Mouse (Mus musculus): ENCODE data around the gene Frmd4b. TPM values are rescaled to one million over a fixed set of nuclear protein-coding genes. Genes with fewer than 3 reads are reported as not detected.

Gene Frmd4b
- total RNA-seq, 2 experiments from 2014 or later: 34.4 to 41.6 TPM

DNA sequence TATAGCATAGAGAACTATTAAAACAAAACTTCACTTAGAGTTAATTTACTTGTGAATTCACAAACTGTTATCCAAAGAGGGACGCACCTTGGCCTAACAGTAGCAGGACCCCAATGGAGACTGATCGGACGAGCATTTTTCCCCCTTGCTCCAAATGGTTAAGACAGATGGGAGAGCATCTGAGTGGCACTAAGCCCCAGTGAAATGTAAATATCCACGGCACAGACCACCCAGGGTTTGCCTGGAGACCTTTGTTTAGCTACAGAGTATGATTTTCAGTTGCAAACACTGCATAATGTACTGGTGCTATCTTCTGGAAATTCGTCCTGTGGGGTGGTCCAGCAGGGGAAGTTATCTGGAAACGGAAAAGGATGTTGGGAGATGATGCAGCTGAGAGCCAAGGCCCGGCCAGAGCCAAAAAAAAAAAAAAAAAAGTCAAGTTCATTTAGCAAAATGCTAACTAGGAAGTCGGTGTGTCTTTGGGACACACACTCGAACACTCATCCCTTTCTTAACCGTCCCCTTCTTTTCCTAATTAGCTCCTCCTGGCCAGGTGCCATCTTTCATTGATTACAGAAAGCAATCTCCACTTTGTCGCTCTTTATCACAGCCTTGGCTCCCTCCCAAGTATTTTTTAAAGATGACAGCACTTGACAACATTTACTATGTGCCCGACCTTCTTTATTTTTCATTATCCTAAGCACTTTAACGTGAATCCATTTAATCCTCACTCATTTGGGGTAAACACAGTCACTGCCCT is 95.9 kb downstream of the Frmd4b start:
- no peak for DNase-seq (ENCODE audit: low spot score in 2 of 2)

DNA sequence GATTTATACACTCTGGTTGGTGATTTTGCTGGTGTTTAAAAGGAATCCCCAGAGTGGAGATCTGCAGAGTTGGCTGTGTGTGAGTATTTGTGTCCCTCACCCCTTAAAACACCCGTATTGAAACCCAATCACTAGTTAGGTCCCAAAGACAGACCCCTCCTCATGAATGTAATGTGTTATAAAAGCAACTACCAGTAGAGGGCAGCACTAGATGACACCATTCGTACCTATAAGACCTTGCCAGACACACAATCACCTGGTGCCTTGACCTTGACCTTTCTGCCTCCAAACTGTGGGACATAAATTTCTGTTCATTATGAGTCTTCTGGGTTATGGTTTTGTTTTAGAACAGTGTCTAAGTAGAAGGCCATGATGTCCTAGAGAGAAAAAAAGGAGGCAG is 96.8 kb downstream of the Frmd4b start:
- no peak for DNase-seq (ENCODE audit: low spot score in 2 of 2)

DNA sequence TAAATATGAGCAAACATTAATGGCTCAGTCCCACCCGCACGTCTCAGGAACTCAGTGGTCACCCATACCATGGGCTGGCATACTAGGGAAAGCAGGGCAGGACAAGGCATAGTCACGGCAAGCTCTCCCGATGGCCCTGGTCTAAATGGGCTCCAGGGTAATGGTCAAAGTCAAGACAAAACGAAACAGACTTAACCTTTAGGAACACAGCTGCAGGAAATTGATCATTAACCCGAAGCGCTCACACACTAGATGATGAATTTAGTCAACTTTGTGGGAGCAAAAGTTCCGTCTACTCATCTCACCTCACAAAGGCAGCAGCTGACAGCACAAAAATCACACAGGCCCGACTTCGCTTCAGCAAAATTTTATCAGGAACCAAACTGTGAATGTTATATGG is 97.8 kb downstream of the Frmd4b start:
- no peak for DNase-seq (ENCODE audit: low spot score in 2 of 2)

DNA sequence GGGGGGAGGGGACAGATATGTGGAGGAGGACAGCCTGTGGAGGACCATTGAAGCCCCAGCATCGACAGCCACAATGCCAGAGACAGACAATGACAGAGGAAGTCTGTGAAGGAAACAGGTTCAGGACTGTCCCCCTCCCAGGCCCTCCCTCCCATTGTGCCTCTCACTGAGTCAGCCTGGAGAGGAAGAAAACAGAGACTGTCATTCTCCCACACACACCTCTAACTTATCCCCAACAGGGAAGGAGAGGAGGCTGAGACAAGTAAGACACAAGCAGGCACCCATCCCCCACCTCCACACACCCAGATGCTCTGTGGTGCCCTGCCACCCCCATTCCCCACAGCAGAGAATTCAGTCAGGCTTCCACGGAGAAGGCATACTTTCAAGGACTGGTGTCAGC is 98.9 kb downstream of the Frmd4b start:
- DNase-seq (ENCODE audit: low spot score in 2 of 2): no peak

DNA sequence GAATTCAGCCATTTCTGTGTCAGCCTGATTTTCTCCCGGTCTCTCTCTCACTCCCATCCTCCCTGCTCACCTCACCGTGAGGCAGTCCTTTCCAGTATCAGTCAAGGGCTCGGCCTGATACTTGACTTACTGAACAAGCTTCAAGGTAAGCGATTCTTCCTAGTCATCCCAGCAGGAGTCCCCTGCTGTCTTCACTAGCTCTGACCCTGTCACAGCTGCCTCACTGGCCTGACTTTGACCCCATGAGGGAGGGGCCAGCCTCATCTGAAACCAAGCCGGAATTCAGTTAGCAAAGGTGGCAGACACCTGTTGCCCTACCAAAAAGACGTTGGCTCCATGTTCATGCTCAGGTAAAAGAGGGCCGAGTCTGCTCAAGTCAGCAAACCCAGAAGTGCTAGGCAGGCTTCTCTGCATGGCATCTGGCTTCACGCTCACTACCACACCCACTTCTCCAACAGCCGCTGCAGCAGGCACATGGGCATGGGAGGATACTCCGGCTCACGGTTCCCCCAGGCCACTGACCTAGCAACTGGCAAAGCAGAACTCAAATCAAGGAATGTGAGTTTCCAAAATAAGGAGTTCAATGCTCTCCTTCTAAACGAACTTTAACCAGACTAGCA is 99.6 kb downstream of the Frmd4b start:
- DNase-seq (ENCODE audit: low spot score in 2 of 2): no peak

DNA sequence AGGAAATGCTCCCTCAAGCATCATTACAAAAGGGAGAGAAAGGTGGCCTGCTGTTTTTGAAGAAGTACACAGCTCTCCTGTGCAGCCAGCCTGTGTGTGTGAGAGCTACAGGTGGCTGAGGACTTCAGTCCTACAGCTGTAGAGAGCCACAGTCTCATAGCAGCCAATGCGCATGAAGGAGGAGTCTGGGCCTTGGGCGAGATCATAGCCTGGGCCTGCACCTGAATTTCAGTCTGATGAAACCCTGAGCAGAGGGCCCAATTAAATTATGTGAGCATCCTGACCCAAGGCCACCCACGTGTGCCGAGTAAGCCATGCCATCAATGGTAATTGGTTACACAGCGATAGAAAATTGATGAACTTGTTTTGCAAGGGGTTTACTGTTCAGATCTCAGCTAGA is 100.4 kb downstream of the Frmd4b start:
- no peak for DNase-seq (ENCODE audit: low spot score in 2 of 2)

DNA sequence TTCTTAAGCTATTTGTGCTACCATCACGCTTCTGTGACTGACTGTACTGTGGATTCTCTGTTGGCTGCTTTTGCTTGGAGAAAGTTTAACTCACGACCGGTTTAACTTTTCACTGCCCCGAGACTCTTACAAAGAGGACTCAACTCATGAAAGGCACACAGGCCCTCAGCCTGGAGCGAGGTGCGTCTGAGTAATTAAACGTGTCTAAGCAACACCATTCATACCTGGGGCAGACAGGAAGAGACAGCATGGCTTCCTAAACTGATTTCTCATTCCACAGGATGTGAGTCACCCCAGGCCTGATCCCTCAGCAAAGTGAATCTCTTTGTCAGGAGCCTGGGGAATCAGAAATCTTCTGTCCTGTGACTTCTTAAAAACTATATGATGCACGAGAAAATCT is 106.6 kb downstream of the Frmd4b start:
- DNase-seq (ENCODE audit: low spot score in 2 of 2): no peak

DNA sequence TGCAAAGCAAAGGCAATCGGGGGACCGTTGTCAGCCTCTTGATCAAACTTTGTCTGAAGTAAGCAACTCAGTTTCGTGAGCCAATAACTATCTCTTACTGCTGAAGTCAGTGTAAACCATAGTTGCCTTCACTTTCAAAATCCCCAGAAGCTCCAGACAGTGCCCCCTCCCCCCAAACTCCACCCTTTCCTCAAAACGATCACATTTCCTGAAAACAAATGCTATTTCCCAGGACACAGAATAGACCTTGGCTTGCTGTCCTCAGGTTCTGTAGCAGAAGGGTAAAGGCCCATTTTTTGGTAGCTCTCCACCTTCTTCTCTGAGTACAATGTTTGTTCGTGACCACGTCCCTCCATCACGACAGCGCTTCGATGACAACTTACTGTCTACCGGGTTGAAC is 107.9 kb downstream of the Frmd4b start:
- no peak for DNase-seq (ENCODE audit: low spot score in 2 of 2)

DNA sequence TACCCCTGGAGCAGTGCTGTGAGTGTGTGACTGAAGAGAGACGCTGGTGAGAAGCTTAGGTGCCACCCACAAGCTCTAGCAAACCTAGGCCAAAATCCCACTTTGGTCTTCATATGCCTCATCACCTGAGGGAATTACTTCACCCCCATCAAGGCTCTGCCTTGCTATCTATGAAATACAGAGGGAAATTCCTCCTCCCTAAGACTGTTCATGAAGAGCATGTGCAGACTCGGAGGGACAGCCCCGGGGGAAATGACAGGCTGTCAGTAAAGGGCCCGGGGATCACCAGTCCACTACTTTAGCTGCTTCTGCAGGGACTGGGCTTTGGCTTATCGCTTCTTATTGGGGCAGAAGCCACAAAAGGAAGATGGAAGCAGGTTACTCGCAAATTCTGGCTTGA is 108.9 kb downstream of the Frmd4b start:
- DNase-seq (ENCODE audit: low spot score in 2 of 2): no peak

DNA sequence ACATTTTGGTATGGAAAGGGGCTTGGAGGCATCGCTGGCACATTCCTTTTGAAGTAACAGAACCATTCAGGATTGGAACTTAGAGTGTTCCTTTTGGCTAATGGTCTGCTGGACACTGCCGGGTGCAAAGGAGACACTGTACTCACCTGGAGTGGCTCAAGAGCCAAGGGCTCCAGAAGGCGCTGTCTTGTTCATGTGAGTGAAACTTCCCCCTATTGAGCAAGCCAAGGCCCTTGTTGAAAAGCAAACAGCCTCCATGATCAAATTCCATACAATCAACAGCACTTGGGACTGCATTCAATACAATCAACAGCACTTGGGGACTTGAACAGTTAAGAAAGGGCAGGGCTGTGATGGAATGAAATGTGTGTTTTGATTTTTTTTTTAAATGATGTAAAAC is 109.4 kb downstream of the Frmd4b start:
- DNase-seq (ENCODE audit: low spot score in 2 of 2): no peak

DNA sequence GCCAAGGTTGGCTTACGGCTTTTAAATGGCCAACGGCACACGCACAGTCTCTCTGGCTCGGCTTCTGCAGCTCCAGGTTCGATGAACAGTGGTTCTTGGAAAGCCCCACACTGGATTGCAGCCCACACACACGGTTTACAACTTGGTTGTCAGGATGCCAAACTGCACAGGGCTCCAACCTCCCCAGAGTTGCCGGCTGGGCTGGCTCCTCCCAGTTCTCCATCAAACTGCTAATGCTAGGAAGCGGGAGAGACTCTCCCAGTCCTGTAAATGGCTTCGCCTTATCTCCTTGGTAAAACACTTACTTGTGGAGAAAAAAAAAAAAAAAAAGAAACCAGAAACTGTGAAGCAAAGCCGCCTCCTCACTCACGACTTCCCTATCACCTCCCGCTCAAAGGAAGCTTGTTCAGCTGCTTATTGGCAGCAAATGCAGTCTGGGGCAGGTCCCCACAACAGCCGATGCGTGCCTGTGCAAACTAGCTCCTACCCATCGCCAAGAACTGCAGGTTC is 111.1 kb downstream of the Frmd4b start:
- no peak for DNase-seq (ENCODE audit: low spot score in 2 of 2)

DNA sequence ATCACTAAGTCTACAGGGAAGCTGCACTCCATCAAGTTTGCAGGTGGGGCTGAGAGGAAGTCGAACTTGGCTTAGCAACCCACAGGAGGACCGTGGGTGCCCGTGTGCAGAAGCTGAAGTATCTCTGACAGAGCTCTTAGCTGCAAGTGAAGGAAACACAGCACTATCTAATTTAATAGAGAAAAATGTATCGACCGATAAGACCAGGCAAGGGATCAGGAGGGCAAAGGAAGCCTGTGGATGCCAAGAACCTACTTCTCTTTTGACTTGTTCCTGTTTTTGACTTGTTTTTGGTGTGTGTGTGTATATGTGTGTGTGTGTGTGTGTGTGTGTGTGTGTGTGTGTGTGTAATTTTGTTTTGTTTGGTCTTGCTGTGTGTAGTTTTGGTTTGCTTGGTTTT is 112.7 kb downstream of the Frmd4b start:
- DNase-seq (ENCODE audit: low spot score in 2 of 2): no peak

DNA sequence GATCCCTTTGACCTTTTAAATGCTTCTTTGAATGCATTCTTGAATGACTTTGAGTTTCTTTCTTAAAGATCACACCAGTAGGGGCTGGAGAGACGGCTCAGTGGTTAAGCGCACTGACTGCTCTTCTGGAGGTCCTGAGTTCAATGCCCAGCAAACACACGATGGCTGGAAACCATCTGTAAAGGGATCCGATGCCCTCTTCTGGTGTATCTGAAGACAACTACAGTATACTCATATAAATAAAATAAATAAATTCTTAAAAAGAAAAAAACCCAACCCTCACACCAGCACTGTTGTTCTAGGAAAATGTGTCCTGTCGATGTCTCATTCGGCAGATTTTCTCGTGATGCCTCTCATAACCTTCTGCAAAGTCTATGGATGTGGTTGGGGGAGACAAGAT is 116.3 kb downstream of the Frmd4b start:
- DNase-seq (ENCODE audit: low spot score in 2 of 2): no peak

DNA sequence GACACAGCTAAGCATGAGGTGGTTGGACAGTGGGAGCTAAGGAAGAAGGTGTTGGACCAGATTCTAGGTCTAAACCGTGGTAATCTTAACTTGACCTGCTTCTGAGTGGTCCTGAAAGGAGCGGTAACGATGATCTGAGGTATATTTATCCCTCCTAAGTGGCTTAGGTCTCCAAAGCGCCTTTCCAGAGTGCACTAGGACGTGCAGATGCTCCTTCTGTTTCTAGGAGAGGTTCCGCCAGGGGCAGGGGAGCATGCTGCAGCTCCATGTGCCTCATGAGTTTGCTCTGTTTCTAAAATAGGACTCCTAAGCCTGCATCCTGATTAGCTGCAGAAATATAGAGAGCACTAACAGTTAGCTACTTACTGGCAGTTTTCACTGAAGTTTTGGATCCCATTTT is 117.1 kb downstream of the Frmd4b start:
- no peak for DNase-seq (ENCODE audit: low spot score in 2 of 2)

DNA sequence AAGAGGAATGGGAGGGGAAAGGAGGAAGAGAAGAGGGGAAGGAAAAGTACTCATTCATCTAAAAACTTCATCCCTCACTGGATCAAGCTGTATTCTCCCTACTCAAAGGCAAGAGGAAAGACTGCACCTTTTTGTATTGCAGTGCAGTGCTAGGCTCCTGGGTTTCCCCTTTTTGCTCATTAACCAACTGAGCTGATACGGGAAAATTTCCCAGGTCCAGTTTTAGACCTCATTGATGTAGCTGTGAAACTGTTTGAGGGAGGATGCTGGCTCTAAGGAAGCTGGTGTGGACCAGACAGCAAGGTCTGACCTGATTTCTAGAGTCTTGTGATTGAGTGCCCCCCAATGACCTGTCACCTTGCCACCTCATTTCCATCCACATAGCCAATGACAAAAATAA is 121.3 kb downstream of the Frmd4b start:
- no peak for DNase-seq (ENCODE audit: low spot score in 2 of 2)

DNA sequence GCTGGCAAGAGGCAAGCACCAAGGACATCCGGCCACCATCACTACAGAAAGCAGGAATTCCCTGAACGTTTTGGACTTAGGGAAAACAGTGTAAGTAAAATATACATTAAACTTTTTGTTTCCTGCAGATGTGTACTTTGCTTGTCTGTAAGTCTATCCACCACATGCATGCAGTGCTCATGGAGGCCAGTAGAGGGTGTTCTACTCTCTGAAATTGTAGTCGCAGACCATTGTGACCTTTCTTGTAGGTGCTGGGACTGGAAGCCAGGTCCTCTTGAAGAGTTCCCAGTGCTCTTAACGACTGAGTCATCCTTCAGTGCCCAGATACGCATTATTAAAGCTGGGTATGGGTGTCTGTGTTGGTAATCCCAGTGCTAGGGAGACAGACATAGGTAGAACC is 126.3 kb downstream of the Frmd4b start:
- no peak for DNase-seq (ENCODE audit: low spot score in 2 of 2)

DNA sequence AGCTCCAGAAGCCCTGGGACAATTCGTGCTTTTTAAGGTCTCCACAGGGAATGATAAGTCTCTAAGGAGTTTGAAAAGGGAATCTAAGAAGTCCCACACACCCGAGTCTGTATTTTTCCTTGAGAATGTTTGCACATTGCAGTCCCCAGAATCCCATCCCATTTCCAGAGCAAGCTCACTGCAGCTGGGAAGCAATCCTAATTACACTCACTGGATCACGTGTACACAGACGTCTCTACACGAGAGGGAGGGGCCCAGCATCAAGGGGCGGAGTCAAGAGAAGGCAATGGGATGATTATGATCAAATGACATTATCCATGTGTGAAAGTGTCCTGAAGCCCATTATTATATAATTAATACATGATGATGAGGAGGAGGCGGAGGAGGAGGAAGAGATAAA is 128.5 kb downstream of the Frmd4b start:
- DNase-seq (ENCODE audit: low spot score in 2 of 2): no peak

DNA sequence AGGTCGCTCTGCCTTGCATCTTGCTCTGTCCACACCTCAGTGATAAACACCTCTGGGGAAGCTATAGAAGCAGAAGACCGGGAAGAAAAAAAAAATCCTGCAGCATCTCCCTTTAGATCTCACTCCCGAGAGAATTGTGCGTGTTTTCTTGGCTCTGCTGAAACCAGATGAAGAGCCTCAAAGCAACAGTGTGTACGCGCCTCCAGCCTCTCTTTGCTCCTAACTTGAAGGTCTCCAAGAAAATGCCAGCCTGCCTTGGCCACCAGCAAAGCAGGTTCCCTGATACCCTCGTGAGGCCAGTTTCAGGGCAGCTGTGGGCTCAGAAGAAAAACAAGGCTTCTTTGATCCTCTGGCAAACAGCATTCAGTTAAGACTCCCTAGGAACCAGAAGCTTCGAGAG is 129.1 kb downstream of the Frmd4b start:
- DNase-seq (ENCODE audit: low spot score in 2 of 2): no peak

DNA sequence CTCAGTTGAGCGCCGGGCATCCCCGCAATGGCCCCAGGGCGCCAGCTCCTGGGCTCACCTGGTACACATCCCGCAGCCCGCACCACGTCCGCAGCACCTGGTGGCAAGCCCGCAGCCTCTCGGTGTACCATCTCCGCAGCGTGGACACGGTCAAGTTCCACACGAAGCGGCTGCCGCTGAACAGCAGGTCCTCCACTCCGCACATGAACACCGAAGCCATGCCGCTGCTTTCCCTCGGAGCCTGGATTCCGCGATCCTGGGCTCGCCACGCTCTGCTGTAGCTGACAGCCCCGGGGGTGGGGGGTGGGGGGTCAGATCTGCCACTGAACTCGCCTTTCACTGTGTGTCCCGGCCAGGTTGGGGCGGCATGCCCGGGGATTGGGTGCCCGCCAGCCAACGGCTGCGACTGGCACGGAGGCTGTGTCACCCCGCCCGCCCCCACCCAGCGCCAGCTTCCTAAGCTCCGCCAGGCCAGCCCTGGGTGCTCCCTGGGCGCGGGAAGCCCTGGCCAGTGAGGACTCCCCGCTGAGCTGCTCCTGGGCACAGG is 129.7 kb downstream of the Frmd4b start:
- peak; percentile 26 to 31 for DNase-seq (ENCODE audit: low spot score in 2 of 2)

DNA sequence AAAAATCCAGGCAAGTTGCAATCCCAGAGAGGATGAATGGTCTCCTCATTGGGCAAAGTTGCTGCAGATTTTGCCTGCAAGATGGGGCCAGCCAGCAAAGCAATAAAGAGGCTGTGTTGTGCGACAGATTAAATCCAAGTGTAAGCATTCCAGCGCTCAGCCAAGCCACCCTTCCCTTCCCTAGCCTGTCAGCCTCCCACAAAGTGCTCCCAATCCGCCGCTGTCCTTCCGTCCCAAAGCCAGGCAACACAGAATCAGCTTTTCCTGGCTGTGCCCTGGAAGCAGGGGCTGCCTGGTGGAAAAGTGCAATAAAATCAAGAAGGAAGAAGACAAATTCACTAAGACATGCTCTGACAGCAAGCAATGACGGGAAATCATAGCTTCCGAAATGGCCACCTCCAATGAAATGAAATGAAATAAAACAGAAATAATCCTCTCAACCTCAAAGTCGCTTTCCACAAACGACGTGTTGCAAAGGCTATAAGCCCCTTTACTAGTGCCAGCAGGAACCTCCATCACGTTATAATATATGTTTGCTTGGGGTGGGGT is 130.5 kb downstream of the Frmd4b start:
- no peak for DNase-seq (ENCODE audit: low spot score in 2 of 2)

DNA sequence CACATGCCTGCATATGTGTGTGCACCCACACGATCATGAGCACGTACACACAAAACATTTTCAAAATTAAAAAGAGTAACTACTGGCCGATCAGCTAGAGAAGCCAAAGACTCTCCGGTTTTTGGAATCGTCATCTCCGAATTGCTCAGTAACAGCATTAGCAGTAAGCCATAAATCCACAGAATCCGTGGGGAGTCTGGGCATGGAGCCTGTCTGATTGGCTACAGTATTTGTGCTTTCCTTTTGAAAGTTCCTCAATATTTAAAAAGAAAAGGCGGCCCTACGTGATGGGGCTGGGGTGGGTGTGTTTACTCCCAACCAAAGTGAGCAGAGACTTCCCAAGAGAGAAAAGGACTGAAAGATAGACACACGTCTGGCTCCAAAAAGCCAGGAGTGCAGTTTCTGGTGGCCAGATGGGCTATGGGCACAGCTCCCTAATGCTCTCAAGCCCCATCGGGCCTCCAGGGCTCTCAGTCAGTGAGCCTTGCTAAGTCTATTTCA is 131.4 kb downstream of the Frmd4b start:
- DNase-seq (ENCODE audit: low spot score in 2 of 2): no peak

DNA sequence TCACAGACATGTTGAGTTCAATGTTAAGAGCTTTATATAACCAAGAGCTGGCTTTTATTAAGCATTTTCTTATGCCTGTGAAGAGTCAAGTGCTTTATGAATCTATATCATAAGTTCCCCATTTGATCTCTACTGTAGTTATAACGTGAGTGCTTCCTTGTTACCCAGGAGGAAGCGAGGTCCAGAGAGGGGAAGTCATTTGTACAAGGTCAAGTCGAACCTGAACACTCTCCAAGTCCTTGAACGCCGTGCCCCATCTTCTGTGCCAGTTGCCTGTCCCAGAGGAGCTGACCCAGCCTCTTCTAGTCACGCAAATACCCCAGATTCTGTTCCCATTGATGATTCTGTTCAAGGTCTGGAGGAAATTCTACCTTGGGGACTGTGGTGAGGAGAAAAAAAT is 135.4 kb downstream of the Frmd4b start:
- DNase-seq (ENCODE audit: low spot score in 2 of 2): no peak

All from adrenal gland, postnatal 4 days (tissue).